Mouse (Mus musculus) T-cell, adult 2 months (primary cell): ENCODE results near the gene Cavin2.

Experiments used
- DNase-seq: peaks from one replicate; pipeline ENCODE4 v3.0.0; 2022; ENCODE audit warnings: low spot score

Cavin2 gene

DNA sequence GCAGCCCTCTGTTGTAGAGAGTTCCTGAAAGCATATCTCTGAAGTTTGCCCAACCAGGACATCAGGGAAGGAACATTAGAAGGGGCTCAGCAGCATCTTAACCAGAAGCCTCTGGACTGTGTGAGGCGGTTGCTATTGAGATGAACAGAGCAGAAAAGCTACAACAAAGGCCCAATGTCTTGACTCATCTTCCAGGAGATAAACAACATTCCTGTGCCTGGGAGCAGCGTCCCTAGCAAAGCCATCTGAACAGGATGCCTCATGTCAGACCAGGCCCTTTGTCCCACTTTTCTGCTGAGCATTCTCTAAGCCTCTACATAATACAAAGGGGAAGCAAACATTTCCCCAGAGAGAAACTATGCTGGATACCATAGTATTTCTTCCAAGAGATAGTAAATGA, 26.6 kb downstream of the Cavin2 start:
- DNase-seq = no peak

DNA sequence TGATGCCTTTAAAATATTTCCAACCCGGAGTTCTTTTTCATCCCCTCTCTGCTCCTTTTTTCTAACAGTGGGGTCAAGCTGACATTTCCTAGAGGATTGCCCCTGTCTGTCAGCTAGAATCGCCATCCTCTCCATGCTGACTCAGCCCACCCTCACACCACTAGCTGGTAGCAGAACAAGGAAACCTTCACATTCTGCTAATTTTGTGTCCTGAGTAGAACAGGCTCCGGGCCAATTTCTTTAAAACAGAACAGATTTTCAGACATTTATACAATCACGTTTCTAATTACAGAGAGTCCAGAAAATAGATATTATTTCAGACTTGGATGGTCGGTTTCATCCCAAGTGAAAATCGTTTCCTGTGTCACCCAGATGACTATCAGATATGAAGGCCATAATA, 34.6 kb downstream of the Cavin2 start:
- no peak for DNase-seq

DNA sequence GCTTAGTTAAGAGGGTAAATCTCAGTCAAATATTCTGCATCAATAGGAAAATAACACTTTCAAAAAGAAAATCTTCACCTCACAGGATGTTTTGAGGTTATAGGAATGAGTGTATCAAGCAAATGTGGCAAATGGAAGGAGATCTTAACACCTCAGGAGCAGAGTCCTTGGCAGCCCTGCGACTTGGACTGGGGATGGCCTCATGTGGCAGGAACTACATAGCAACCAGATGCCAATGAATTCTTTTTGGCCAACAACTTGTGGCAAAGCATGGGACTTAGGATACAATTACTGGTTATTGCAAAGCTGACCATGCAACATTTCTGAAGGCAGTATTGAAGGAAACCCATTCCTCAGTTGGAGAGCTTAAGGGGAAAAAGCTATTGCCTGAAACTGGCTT, 39.6 kb downstream of the Cavin2 start:
- DNase-seq = no peak

DNA sequence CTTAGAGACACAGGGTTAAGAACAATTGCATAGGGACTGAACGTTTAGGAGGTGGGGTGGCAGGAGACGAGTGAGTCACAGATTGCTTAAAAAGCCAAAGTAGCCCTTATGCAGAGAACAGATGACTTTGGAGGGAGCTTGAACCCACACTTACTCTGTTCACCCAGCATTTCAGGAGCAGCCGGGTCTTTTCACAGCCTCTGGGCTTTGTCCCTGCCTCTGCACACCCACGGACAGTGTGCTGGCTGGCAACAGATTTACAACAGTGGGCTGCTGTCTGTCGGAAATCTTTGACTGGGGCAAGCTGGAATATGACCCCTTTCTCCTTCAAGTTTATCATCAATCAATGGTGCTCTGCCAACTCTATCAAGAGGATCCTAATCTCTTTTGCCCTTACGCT, 44.1 kb downstream of the Cavin2 start:
- DNase-seq = no peak

DNA sequence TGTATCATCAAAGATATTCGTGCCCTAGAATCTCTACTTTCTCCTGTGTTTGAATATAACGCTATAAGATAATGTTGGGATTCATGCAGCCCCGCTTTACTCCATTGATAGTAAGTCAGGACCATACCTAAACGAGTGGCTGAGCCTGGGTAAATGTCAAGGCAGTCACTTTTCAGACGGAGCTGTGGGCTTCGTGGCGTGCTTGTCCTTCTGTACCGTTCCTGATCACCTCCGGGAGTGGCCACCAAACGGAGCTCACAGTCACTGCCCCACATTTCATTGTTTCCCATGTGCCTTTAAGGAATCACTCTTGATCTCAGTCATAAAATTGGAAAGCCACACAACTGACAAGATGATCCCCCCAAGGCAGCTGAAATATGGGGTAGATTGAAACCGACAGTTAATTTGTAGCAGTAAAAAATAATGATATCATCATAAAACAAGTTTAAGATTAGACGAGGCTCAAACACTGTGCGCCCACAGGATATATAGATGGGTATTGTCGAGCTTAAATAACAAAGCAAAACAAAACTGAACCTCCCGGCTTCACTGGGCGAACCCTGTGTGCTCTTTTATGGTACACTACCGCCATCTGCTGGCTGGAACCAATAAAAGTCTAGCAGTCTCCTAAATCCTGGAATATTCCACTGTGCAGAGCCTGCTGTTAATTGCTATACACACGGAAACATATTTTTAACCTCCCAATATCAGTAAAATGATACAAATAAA, 44.8 kb downstream of the Cavin2 start:
- DNase-seq = peak; percentile 38

DNA sequence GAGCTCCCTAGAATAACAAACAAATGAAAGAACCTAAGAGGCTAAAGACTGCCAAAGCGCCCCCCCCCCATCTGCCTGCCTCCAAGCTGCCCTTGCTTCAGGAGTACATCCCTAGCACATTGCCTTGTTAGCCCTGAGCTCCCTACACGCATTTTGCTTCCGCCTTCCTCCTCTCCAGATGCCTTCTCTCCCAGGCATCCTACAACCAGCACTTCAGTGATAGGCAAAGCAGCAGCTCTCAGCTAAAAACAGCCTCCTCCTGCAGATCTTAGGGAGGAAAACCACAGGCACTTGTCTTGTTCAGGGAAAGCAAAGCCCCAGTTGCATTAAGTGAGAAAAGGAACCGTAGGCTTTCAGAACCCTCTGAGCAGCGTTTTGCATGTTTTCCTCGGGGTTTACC, 45.4 kb downstream of the Cavin2 start:
- no peak for DNase-seq

DNA sequence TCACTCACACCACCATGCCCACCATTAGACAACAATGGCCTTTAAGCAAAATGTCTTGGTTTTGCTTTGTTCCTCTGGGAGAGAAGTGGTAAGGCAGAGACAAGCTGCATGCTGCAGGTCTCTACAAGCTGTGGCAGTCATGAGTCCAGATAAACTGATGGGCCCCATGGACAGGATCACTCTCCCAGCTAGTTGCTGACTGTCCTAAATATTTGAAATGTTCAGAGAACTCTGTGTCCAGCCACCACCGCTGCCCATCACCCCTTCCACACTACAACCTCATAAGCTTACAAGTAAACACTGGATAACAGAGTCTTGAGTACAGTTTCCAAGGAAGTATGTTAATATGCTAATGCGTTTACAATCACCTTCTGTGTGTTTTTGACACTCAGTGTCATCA, 46.2 kb downstream of the Cavin2 start:
- no peak for DNase-seq

DNA sequence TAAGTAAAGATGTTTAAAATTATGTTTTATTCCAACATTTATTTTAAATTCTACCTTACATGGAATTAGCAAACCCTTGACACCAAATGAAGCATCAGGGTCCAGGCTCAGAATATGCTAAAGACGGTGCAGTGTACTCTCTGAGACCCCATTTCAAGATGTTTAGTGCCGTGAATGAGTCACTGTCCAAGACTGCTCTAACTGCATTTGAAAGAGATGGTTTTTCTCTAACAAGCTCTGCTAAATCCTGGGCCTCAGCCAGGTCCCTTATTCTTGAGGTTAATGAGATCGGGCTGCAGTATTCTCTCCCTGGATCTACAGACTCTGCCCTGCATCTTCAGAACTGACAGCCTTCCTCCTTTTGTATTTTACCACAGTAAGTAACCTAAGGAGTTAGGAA, 55.2 kb downstream of the Cavin2 start:
- DNase-seq = no peak

DNA sequence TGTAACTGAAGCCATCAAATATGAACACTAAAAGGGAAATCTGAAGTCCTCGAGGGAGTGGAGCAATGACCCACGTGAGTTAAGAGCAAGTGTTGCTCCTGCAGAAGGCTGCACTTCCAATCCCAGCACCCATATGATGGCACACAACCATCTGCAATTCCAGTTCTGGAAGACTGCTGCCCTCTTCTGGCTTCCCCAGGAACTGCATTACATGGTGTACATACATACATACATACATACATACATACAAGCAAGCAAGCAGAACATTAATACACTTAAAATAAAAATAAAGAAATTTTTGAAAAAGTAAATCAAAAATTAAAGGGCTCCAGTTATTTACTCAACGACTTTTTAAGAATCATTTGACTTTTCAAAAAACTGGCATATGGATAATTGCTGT, 58.7 kb downstream of the Cavin2 start:
- no peak for DNase-seq

DNA sequence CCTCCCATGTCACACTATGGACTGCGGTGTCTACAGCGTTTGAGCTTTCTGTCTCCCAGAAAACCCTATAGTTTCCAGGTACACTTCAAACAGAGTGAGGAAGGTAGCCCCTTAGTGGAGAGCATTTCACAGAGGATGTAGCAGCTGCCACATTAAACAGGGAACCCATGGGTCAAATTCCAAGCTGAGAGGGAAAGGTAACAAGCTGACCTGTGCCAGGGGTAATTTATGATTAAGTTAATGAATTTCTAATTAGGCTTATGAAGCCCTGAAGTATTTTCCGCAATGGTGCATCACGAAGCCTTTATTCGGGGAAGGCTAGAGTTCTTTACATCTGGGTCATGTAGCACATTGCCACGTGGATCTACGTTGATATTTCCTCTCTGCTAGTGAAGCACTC, 59.7 kb downstream of the Cavin2 start:
- no peak for DNase-seq

DNA sequence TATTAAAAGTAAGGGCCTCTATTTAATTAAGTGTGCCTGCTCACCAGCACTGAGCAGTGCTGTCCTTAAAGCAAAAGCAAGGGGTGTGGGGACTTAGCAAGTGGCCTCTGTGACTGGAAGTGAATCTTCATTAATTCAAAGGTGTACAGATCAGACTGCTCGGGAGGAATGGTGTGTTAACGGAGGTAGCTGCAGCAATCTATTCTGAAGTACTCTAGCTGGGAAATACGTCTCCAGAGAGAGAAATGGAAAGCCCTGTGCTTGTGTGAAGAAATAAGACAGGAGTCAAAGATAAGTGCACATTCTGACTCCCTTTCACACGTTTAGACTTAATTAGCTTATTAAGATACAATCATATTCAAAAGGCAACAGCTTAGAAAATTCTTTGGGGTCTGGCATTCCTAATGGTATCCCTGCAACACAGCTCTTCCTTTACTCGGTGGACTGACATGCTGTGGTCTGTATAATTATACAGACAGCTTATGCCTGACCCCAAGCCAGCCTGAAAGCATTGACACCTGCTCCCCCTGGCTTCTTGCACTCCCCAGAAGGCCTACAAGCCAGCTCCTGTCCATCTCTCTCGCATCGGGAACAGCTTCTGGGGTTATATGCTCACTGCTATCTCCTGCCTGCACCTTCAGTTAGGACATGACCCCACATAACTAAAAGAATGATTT, 60.5 kb downstream of the Cavin2 start:
- DNase-seq = no peak
